Mouse (Mus musculus) brain, adult 2 months (tissue): ENCODE data around the gene Ankrd6.

Experiments
- DNase-seq: peaks from one replicate; pipeline ENCODE4 v3.0.0; 2011; ENCODE audit warnings: low read depth, low spot score

Gene Ankrd6

GRCm38 (mm10) chr4:32787110-32787509, 163.5 kb downstream of the Ankrd6 start:
- DNase-seq = no peak

- no peak for DNase-seq
These were observed 170.6 kb downstream of the Ankrd6 start for GRCm38 (mm10) chr4:32779996-32780395.

- DNase-seq = no peak
These were observed 180.3 kb downstream of the Ankrd6 start for GRCm38 (mm10) chr4:32770284-32770810.

GRCm38 (mm10) chr4:32768046-32768445, 182.6 kb downstream of the Ankrd6 start:
- DNase-seq = no peak

- no peak for DNase-seq
These were observed 183.2 kb downstream of the Ankrd6 start for GRCm38 (mm10) chr4:32767471-32767870.

GRCm38 (mm10) chr4:32757430-32757829, 193.2 kb downstream of the Ankrd6 start:
- DNase-seq = peak; percentile 86
